In genomic region chr9:56843679-56844188, GRCm38 (mm10) we compare ENCODE assay signal across 9 mouse cellular contexts. TPM values are rescaled to one million over a fixed set of nuclear protein-coding genes. Genes with fewer than 3 reads are reported as not detected.
A peak's percentile ranks its signal among the peaks of the same experiment; 100 is the strongest.
DNase-seq lines count a peak whose midpoint lies in the region; ATAC-seq lines count a peak whose summit lies in the region.
"Had no signal": no experiment of that assay in that cellular context is flagged by ENCODE, and none has a peak within 500 bp of the region (broad histone marks: within the 10 kb centered on the region; RNA-seq: fewer than 3 reads in every experiment).

No protein-coding gene starts in this region.

- 35% methylated on average over 7 of the region's 7 CpGs for WGBS in neural tube, embryonic 13.5 days

- ATAC-seq in neural tube, embryonic 13.5 days (ENCODE audit: low read depth), result no peak

- no peaks in the 10 kb centered on the region for H3K36me3 ChIP-seq in neural tube, embryonic 13.5 days

- DNase-seq in spleen, postnatal 10 days (ENCODE audit: low spot score in 2 of 2), result peak; percentile 23 to 54
- no peak for DNase-seq in spleen, postnatal 36 days (ENCODE audit: low spot score in 2 of 2)
- DNase-seq in cerebellum, adult 11 months, result peak; percentile 67
- DNase-seq in frontal cortex, postnatal 25 days (ENCODE audit: low spot score in 2 of 2), result peak; percentile 49 to 62
- DNase-seq in hindlimb bud, embryonic 11.5 days (ENCODE audit: extremely low spot score, low read depth, low spot score), result peak; percentile 86
- peak; percentile 52 to 56 for DNase-seq in left cerebral cortex, adult 8-10 months (ENCODE audit: low spot score in 2 of 2)
- peak; percentile 41 for DNase-seq in thymus, postnatal 14 days

- no peak overlapping the region for H3K4me3 ChIP-seq in neural tube, embryonic 13.5 days
- H3K4me3 ChIP-seq: erythroblast, embryonic 14.5 days had no signal

- H3K9me3 ChIP-seq in neural tube, embryonic 13.5 days, result no peaks in the 10 kb centered on the region

- H3K4me1 ChIP-seq in neural tube, embryonic 13.5 days (replicated peaks), result peaks cover 54% of the 10 kb centered on the region

- no peak overlapping the region; the same call in 1 of the 2 replicates for H3K27ac ChIP-seq in neural tube, embryonic 13.5 days (replicated peaks)

- H3K4me2 ChIP-seq in neural tube, embryonic 13.5 days, result no peak overlapping the region

- 0 out of 2 replicates have a peak overlapping the region, but pooled peaks have one; percentile 43 for H3K9ac ChIP-seq in neural tube, embryonic 13.5 days

- peaks cover 1% of the 10 kb centered on the region for H3K27me3 ChIP-seq in neural tube, embryonic 13.5 days

RNA-seq across cellular contexts. Expression of gene Odf3l1, which starts 20.7 kb away (rescaled TPM):
- total RNA-seq in left cerebral cortex, adult 8-10 months (2022), result under 1 TPM in 2 of 4 experiments, not detected in 2; 0.30 to 0.37 TPM
- 0.28 TPM in 1 of 2 replicates, not detected in the other for polyA plus RNA-seq in neural tube, embryonic 13.5 days (2015; fragmentation: Nextera tagmentation; extraction: Ambion mirVana)
- polyA plus RNA-seq: erythroblast, embryonic 14.5 days had no signal

RNA-seq across cellular contexts. Expression of gene Cspg4, which starts 21.1 kb away (rescaled TPM):
- 10 to 100 TPM; 14.2 to 17.9 (median 15.9) TPM for total RNA-seq in left cerebral cortex, adult 8-10 months (2022)
- 6.0 and 6.5 TPM in 2 replicates for polyA plus RNA-seq in neural tube, embryonic 13.5 days (2015; fragmentation: Nextera tagmentation; extraction: Ambion mirVana)
- polyA plus RNA-seq: erythroblast, embryonic 14.5 days had no signal

RNA-seq across cellular contexts. Expression of gene Lingo1, which starts 47.5 kb away (rescaled TPM):
- 100 to 1,000 TPM; 330 to 366 (median 356) TPM for total RNA-seq in left cerebral cortex, adult 8-10 months (2022)
- polyA plus RNA-seq in neural tube, embryonic 13.5 days (2015; fragmentation: Nextera tagmentation; extraction: Ambion mirVana), result 55.7 and 59.4 TPM in 2 replicates
- polyA plus RNA-seq: erythroblast, embryonic 14.5 days had no signal

Comparison
In these comparisons a context has a peak if more than half of its experiments do, and no peak if none do; other contexts are left out.
1. DNase-seq: peak in spleen, postnatal 10 days (2 of 2), cerebellum, adult 11 months (single experiment), frontal cortex, postnatal 25 days (2 of 2), hindlimb bud, embryonic 11.5 days (single experiment), left cerebral cortex, adult 8-10 months (2 of 2) and thymus, postnatal 14 days (single experiment); none in spleen, postnatal 36 days (0 of 2).